Mouse (Mus musculus): ENCODE results near the gene Gabrb2. TPM values are rescaled to one million over a fixed set of nuclear protein-coding genes. Genes with fewer than 3 reads are reported as not detected.

The Gabrb2 gene
- total and polyA plus RNA-seq, 3 experiments: 0.75 to 1.3 TPM; not detected in 1

DNA sequence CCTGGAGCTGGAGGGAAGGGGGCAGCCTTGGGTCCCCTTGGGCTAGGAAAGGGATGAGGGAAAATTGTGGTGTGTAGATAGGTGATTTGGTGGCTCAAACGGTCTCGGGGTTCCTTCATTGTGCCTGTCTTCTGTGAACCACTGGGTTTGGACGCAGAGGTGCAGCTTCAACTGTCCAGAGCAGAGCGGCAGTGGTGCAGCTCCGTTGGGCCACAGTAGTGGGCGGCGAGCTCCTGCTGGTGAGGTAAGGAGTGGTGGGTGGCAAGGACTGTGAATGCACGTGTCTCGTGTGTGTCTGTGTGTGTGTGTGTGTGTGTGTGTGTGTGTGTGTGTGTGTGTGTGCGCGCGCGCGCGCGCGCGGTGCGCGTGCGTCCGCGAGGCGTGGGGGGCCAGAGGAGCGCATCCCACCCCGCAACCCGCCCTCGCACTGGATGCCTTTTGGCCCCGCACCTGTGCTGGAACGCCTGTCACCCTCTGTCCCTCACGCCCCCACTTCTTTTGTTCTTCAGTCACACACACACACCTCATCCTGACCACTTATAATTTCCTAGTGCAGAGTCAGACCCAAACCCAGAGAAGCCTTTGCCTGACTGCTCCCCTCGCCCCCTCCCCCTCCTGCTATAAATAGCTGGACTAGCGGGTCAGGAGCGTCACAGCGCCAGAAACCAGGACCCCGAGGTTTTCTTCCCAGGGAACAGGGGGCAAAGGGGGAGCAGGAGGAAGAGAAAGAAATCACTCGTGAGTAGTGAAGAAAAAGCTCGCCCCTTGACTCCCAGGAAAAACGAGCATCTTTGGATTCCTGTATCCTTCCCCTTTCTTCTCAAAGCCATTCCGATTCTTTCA lies 455 bp downstream of the Gabrb2 start:
- WGBS: 1% methylated on average over 39 of the region's 40 CpGs
- TF ChIP-seq CTCF (IDR thresholded peaks at IDR 0.05): no peak
- no peak for TF ChIP-seq EP300 (IDR thresholded peaks at IDR 0.05; ENCODE audit: insufficient read depth, low read depth, low read length)
- TF ChIP-seq POLR2A (IDR thresholded peaks at IDR 0.05; ENCODE audit: insufficient read depth, low read depth, low read length): no peak
- Histone ChIP-seq H3K36me3 (ENCODE audit: control insufficient read depth, insufficient read depth, low read length) (no peaks in the 10 kb centered on the region), H3K4me3 (peak overlapping the region; percentile 37), H3K79me2 (replicated peaks; ENCODE audit: control insufficient read depth, insufficient read depth, low read length) (no peaks in the 10 kb centered on the region), H3K4me1 (ENCODE audit: control insufficient read depth, insufficient read depth, low read length) (no peaks in the 10 kb centered on the region; the same call in 1 of the 2 replicates), H3K27ac (no peak overlapping the region), H3K9ac (ENCODE audit: low read depth, low read length) (no peak overlapping the region), H3K27me3 (ENCODE audit: control insufficient read depth, insufficient read depth, low read length) (no peaks in the 10 kb centered on the region)
- DNase-seq: no peak
- intact Hi-C loops (cut with DNase I): loop anchor here (10.0 kb wide), 1 partner anchor 355 kb away; no protein-coding TSS in a partner anchor

DNA sequence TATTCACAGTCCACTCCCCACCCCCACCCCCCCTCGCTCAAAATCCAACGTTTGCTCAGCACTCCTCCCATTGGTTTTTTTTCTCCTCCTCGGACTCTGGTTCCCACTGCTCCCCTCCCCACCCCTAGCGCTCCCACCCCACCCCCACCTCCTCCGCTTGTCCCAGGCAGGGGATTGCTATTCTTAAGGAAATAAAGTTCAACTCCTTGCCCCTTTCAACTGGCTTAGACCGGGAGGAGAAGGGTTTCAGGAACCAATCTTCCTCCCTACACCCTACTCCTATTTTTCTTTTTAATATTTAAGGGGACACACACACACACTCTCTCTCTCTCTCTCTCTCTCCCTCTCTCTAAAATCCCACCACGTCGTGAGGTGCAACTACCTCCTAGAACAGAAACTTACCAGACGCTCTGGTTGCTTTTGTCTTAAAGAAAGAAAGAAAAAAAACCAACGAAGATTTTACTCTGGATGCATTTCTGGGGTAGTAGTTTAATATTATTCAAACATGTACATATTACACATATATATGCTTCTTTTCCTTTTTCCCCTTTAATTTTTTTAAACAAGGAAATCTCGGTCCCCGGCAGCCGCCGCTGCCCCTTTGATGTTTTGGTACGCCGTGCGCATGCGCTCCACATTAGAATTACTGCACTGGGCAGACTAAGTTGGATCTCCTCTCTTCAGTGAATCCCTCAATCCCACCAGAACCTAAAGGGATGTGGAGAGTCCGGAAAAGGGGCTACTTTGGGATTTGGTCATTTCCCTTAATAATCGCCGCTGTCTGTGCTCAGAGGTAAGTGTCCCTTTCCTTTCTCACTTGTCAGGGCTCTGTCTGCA lies 1.3 kb downstream of the Gabrb2 start:
- no peaks in the 10 kb centered on the region; the same call in 1 of the 2 replicates for H3K4me1 ChIP-seq (ENCODE audit: control insufficient read depth, insufficient read depth, low read length)
- peak overlapping the region; percentile 37 for H3K4me3 ChIP-seq
- no peak overlapping the region for H3K9ac ChIP-seq (ENCODE audit: low read depth, low read length)
- no peaks in the 10 kb centered on the region for H3K36me3 ChIP-seq (ENCODE audit: control insufficient read depth, insufficient read depth, low read length)
- under 1% methylated on average over 21 of the region's 21 CpGs for WGBS
- intact Hi-C loops (cut with DNase I): loop anchor here (10.0 kb wide), 1 partner anchor 356 kb away; no protein-coding TSS in a partner anchor
- H3K27ac ChIP-seq: no peak overlapping the region
- H3K27me3 ChIP-seq (ENCODE audit: control insufficient read depth, insufficient read depth, low read length): no peaks in the 10 kb centered on the region
- TF ChIP-seq POLR2A (IDR thresholded peaks at IDR 0.05; ENCODE audit: insufficient read depth, low read depth, low read length): no peak
- TF ChIP-seq CTCF (IDR thresholded peaks at IDR 0.05): no peak
- no peak for TF ChIP-seq EP300 (IDR thresholded peaks at IDR 0.05; ENCODE audit: insufficient read depth, low read depth, low read length)
- no peaks in the 10 kb centered on the region for H3K79me2 ChIP-seq (replicated peaks; ENCODE audit: control insufficient read depth, insufficient read depth, low read length)
- peak; percentile 15 to 25 for DNase-seq

GRCm38 (mm10) chr11:42423231-42423630 lies 3.7 kb downstream of the Gabrb2 start:
- intact Hi-C loops (cut with DNase I): loop anchor here (2.0 to 10.0 kb wide), 2 partner anchors 242 to 358 kb away; no protein-coding TSS in a partner anchor
- no peaks in the 10 kb centered on the region for H3K36me3 ChIP-seq (ENCODE audit: control insufficient read depth, insufficient read depth, low read length)
- H3K27me3 ChIP-seq (ENCODE audit: control insufficient read depth, insufficient read depth, low read length): no peaks in the 10 kb centered on the region
- no peak overlapping the region for H3K9ac ChIP-seq (ENCODE audit: low read depth, low read length)
- H3K27ac ChIP-seq: no peak overlapping the region
- H3K79me2 ChIP-seq (replicated peaks; ENCODE audit: control insufficient read depth, insufficient read depth, low read length): no peaks in the 10 kb centered on the region
- DNase-seq: peak; percentile 14 to 44
- no peak for TF ChIP-seq POLR2A (IDR thresholded peaks at IDR 0.05; ENCODE audit: insufficient read depth, low read depth, low read length)
- peak; percentile 79 for TF ChIP-seq CTCF (IDR thresholded peaks at IDR 0.05)
- H3K4me3 ChIP-seq: no peak overlapping the region
- WGBS: 3% methylated on average over 3 of the region's 3 CpGs
- H3K4me1 ChIP-seq (ENCODE audit: control insufficient read depth, insufficient read depth, low read length): no peaks in the 10 kb centered on the region; the same call in 1 of the 2 replicates

GRCm38 (mm10) chr11:42431495-42431894 lies 11.9 kb downstream of the Gabrb2 start:
- H3K9ac ChIP-seq (ENCODE audit: low read depth, low read length): no peak overlapping the region
- no peak overlapping the region for H3K27ac ChIP-seq
- no peak for DNase-seq
- H3K27me3 ChIP-seq (ENCODE audit: control insufficient read depth, insufficient read depth, low read length): no peaks in the 10 kb centered on the region
- TF ChIP-seq EP300 (IDR thresholded peaks at IDR 0.05; ENCODE audit: insufficient read depth, low read depth, low read length) (no peak), POLR2A (IDR thresholded peaks at IDR 0.05; ENCODE audit: insufficient read depth, low read depth, low read length) (no peak), CTCF (IDR thresholded peaks at IDR 0.05) (no peak)
- no peaks in the 10 kb centered on the region for H3K79me2 ChIP-seq (replicated peaks; ENCODE audit: control insufficient read depth, insufficient read depth, low read length)
- H3K4me1 ChIP-seq (ENCODE audit: control insufficient read depth, insufficient read depth, low read length): no peaks in the 10 kb centered on the region
- intact Hi-C loops (cut with DNase I): no loop called here
- no peaks in the 10 kb centered on the region for H3K36me3 ChIP-seq (ENCODE audit: control insufficient read depth, insufficient read depth, low read length)
- no peak overlapping the region for H3K4me3 ChIP-seq

GRCm38 (mm10) chr11:42438978-42439377 lies 19.4 kb downstream of the Gabrb2 start:
- Histone ChIP-seq H3K79me2 (replicated peaks; ENCODE audit: control insufficient read depth, insufficient read depth, low read length) (no peaks in the 10 kb centered on the region), H3K27ac (no peak overlapping the region), H3K27me3 (ENCODE audit: control insufficient read depth, insufficient read depth, low read length) (no peaks in the 10 kb centered on the region), H3K36me3 (ENCODE audit: control insufficient read depth, insufficient read depth, low read length) (no peaks in the 10 kb centered on the region), H3K9ac (ENCODE audit: low read depth, low read length) (no peak overlapping the region), H3K4me3 (no peak overlapping the region), H3K4me1 (ENCODE audit: control insufficient read depth, insufficient read depth, low read length) (no peaks in the 10 kb centered on the region)
- WGBS: 77% methylated on average over 2 of the region's 2 CpGs
- no peak for DNase-seq
- intact Hi-C loops (cut with DNase I): no loop called here
- TF ChIP-seq CTCF (IDR thresholded peaks at IDR 0.05) (no peak), EP300 (IDR thresholded peaks at IDR 0.05; ENCODE audit: insufficient read depth, low read depth, low read length) (no peak), POLR2A (IDR thresholded peaks at IDR 0.05; ENCODE audit: insufficient read depth, low read depth, low read length) (no peak)

Measured in heart, adult 2 months (tissue).